Mouse (Mus musculus) macrophage (primary cell): Measurements from ENCODE around the gene Kank1. TPM values are rescaled to one million over a fixed set of nuclear protein-coding genes. Genes with fewer than 3 reads are reported as not detected.

Experiments
- H3K27ac ChIP-seq: fragments of 350-480 bp; formaldehyde crosslinking; 2 replicates; pipeline ENCODE4 v1.9.0; 2021
- H3K36me3 ChIP-seq: fragments of 350-480 bp; formaldehyde crosslinking; 2 replicates; pipeline ENCODE4 v1.9.0; 2021; ENCODE audit errors: inconsistent target
- H3K4me3 ChIP-seq: fragments of 350-480 bp; formaldehyde crosslinking; 2 replicates; pipeline ENCODE4 v1.9.0; 2021; ENCODE audit errors: inconsistent target
- H3K79me2 ChIP-seq: fragments of 350-480 bp; formaldehyde crosslinking; 2 replicates; pipeline ENCODE4 v1.9.0; 2021; ENCODE audit errors: inconsistent target
- WGBS: methylation state at CpG from one replicate; pipeline ENCODE4 v1.1.7; 2026; ENCODE audit warnings: inconsistent platforms; ENCODE audit not compliant: missing documents; 5-methylcytosine and 5-hydroxymethylcytosine counted together
- polyA plus RNA-seq: library from polyadenylated mRNA; stranded (reverse); fragments of 250-400 nt; gene quantifications from 3 replicates; pipeline ENCODE4 v1.2.4, GENCODE M21; 2018; ENCODE audit warnings: inconsistent platforms

Kank1 gene
- polyA plus RNA-seq, 1 experiment from 2014 or later = not detected

DNA sequence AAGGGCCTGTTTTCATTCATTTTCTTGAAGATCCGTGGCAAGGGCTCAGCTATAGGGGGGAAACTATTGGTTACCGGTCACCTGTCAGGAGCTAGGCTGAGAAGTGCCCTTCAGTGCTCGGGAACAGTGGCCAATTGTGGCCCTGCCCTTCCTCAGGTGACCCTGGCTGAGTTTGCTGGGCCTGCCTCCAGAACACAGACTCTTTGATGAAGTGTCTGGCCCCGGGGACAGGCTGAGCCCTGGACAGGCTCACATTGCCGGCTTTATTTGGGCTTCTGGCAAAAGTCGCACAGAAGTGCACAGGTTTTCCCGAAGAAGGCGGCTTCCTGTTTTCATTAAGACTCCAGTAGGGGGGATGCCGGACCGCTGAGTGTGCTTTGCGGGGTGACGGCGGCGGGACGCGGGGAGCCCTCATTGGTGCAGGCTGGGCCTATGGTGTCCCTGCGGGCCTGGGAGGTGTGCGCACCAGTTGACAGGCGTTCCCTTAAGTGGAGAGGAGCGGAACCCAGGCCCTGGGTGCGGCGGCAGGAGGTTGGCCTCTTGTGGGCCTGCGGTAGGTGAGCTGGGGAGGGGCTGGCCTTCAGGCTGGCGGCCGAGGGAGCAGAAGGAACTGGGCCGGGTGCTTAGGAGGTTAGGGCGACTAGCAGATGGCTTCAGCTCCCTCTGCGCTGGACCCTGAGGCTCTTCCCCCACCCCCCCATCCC lies 169.9 kb downstream of the Kank1 start:
- H3K4me3 ChIP-seq = no peak overlapping the region
- no peak overlapping the region for H3K27ac ChIP-seq
- H3K79me2 ChIP-seq = no peaks in the 10 kb centered on the region
- WGBS = 3% methylated on average over 28 of the region's 28 CpGs
- no peaks in the 10 kb centered on the region for H3K36me3 ChIP-seq

DNA sequence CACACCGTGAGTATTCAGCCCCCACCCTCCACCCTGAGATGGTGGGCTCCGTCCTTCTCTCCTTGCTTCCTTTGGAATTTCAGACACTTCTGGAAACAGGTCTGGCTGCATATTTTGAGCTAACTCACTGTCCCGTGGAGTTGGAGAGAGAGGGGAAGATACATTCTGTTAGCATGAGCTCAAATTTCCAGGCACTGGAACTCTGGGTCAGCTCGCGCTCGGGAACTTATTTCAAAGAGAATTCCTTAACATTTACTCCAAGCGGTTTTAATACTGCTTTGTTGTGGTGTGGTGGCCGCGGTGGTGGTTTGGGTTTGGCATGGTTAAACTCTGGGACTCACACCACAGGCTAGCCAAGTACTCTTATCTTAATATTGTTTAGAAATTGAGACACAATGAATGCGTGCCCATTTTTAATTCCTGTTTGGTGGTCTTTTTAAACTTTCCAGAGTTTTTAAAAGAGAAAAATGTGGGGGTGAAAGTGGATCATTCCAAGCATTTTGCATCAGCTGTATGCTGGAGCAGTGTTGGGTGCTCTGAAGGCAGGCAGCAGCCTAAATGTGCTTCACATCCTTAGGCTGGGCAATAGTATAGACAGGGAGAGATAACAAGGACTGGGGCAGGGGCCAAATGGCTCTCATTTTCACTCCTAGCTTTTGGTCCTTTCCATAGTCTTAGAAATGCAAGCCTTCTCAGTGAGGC lies 170.6 kb downstream of the Kank1 start:
- Histone ChIP-seq H3K79me2 (no peaks in the 10 kb centered on the region), H3K36me3 (no peaks in the 10 kb centered on the region), H3K4me3 (no peak overlapping the region), H3K27ac (no peak overlapping the region)
- 14% methylated on average over 10 of the region's 10 CpGs for WGBS

DNA sequence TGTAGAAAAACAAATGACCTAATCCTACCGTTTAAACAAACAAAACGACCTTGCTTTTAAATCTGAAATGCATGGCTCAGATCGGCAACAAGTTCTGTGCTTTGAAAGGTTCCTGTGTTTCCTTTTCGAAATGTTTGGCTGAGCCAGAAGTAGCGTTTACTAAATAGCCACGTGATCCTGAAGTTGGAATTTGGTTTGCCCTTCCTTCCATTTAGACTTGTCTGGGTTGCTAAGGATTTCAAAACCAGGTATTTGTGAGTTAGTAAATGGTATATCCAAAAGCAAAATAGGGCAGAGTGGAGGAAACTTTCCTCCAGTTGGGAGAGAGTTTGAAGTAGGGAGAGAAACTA lies 171.1 kb downstream of the Kank1 start:
- WGBS = 19% methylated on average over 6 of the region's 6 CpGs
- Histone ChIP-seq H3K36me3 (no peaks in the 10 kb centered on the region), H3K79me2 (no peaks in the 10 kb centered on the region), H3K4me3 (no peak overlapping the region), H3K27ac (no peak overlapping the region)

DNA sequence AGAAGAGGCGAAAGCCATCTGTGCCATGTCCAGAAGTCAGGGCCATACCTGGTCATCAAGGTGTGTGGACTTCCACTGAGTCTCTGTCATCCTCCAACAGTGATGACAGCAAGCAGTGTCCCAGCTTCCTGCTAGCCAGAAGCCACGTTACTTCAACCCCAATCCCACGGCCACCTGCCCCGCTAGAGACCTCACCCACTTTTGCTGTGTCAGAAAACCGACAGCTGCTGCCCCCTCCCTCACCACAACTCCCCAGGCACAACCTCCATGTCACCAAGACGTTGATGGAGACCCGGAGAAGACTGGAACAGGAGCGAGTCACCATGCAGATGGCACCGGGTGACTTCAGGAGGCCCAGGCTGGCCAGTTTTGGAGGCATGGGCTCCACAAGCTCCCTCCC lies 172.5 kb downstream of the Kank1 start:
- no peak overlapping the region for H3K27ac ChIP-seq
- no peaks in the 10 kb centered on the region for H3K36me3 ChIP-seq
- no peaks in the 10 kb centered on the region for H3K79me2 ChIP-seq
- H3K4me3 ChIP-seq = no peak overlapping the region
- WGBS = 84% methylated on average over 9 of the region's 9 CpGs

DNA sequence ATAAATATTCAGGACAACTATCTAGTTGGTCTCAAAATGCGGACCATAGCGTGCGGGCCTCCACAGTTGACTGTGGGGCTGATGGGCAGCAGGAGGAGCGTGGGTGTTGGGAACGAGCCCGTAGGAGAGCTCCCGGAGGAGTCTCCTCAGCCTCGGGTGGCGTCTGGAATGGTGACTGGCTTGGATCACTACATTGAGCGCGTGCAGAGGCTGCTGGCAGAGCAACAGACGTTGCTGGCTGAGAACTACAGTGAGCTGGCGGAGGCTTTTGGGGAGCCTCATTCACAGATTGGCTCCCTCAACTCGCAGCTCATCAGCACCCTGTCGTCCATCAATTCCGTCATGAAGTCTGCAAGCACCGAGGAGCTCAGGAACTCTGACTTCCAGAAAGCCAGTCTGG lies 174.6 kb downstream of the Kank1 start:
- Histone ChIP-seq H3K79me2 (no peaks in the 10 kb centered on the region), H3K4me3 (no peak overlapping the region), H3K36me3 (no peaks in the 10 kb centered on the region), H3K27ac (no peak overlapping the region)
- WGBS = 87% methylated on average over 17 of the region's 17 CpGs

DNA sequence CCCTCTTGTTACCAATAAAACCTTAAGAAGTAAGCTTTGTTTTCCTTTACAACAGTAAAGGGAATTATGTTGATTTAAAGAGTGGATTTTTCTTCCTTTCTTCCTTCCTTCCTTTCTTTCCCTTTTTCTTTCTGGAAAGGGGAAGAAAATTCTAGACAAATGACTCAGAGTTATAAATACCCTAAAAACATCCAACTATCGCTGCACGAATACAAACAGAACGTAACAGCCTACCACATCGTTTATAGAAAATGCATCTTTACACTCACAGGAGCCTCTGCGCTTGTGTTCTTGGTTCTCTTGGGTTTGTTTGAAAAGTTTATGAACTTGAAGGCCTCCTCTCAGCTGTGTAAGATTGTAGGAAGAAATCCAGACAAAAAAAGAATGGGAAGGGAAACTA lies 178.7 kb downstream of the Kank1 start:
- no peak overlapping the region for H3K27ac ChIP-seq
- no peaks in the 10 kb centered on the region for H3K36me3 ChIP-seq
- WGBS = 67% methylated on average over 5 of the region's 5 CpGs
- H3K4me3 ChIP-seq = no peak overlapping the region
- H3K79me2 ChIP-seq = no peaks in the 10 kb centered on the region

DNA sequence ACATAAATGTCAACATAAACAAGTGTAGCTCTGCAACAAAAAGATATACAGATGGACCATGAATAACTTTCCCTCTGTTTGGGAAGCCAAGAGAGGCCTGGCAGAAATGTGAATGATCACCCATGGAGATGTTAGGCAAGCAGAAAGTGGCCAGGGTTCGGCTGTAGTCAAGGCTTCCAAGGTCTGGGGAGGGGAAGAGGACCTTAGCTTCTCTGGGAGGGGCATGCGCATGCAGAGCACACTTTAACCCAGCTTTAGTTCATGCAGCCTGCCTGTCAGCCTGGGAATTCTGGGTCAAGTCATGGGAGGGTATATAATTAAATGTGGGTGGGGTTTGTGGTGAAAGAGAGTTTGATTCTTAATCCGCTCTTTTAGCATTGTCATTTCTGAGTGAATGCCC lies 180.9 kb downstream of the Kank1 start:
- Histone ChIP-seq H3K79me2 (no peaks in the 10 kb centered on the region), H3K27ac (no peak overlapping the region), H3K36me3 (no peaks in the 10 kb centered on the region), H3K4me3 (no peak overlapping the region)
- WGBS = 90% methylated on average over 3 of the region's 3 CpGs

DNA sequence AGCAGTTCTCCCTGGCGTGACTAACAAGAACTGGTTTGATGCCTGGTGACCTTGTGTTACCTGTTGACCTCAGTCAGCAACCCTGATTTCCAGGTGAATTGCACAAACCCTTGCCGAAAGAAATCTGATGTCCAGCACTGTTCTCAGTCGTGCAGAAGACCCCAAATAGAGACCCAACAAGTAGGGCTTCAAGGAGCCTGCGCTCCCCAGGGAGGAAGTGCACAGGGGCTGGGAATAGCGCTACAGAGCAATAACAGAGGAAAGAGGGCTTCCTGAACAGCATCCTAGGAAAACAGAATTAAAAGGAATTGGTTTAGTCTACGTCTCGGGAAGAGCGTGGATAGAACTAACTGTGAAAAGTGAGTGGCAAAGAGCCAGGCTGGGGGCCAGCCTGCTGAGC lies 183.2 kb downstream of the Kank1 start:
- Histone ChIP-seq H3K79me2 (no peaks in the 10 kb centered on the region), H3K27ac (no peak overlapping the region)
- 71% methylated on average over 8 of the region's 8 CpGs for WGBS

DNA sequence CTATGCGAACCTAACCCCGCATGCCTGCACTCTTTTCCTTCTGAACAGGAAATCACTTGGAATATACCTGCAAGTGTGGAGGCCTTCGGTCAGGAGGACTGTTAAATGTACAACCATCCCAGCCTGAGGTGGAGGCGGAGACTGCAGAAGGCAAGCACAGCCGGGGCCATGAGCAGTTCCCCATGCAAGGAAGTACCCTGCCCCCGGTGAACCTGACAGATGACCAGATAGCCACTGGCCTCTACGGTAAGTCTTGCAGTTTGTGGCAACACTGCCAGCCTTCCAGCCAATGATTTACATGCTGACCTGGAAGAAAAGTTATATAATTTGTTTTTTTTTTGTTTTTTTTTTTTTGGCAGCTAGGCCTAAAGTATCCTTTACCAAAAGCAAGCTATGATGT lies 185.3 kb downstream of the Kank1 start:
- H3K4me3 ChIP-seq = no peak overlapping the region
- WGBS = 79% methylated on average over 7 of the region's 7 CpGs

More for the DNA sequence above, 183.2 kb downstream of the Kank1 start:
- H3K4me3 ChIP-seq = no peak overlapping the region
- no peaks in the 10 kb centered on the region for H3K36me3 ChIP-seq

DNA sequence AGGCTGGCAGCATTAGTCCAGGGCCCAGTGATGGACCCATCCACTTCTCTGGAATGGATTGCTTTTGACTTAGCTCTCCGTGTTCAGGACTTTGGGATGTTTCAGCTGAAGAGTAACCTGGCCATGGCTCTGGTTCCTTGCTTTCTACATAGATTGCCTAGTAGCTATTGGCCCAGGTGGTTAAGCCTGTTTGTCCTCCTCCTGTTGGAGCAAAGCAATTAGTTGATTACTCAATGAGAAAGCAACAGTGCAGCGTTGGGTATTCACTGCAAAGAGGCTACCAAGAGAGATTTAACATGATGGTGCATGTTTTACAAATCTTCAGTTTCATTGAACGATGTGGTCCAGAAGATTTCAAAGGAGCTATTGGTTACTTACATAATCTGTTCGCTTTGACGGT lies 186.6 kb downstream of the Kank1 start:
- Histone ChIP-seq H3K36me3 (no peaks in the 10 kb centered on the region), H3K27ac (no peak overlapping the region), H3K79me2 (no peaks in the 10 kb centered on the region), H3K4me3 (no peak overlapping the region)
- 87% methylated on average over 5 of the region's 5 CpGs for WGBS

More for the DNA sequence above, 185.3 kb downstream of the Kank1 start:
- Histone ChIP-seq H3K36me3 (no peaks in the 10 kb centered on the region), H3K79me2 (no peaks in the 10 kb centered on the region), H3K27ac (no peak overlapping the region)

DNA sequence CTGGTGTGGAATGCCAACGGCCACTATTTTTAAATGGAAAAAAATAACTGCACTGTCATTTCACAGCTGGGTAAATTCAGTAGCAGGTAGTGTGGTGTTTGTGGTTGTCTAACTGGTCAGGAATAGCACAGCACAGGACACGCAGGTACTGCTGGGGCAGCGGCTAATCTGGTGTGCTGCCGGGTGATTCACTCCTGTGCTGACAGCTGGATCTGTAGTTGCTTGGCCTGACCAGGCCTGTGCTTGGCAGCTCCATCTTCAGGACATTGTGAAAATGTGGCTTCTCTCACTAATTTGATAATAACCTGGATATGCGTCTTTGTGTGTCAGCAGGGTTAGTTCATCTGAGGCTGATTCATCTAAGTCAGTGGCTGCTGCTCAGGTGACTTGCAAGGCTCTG lies 189.7 kb downstream of the Kank1 start:
- H3K27ac ChIP-seq = no peak overlapping the region
- H3K36me3 ChIP-seq = no peaks in the 10 kb centered on the region
- H3K4me3 ChIP-seq = no peak overlapping the region
- WGBS = 92% methylated on average over 5 of the region's 5 CpGs
- H3K79me2 ChIP-seq = no peaks in the 10 kb centered on the region

DNA sequence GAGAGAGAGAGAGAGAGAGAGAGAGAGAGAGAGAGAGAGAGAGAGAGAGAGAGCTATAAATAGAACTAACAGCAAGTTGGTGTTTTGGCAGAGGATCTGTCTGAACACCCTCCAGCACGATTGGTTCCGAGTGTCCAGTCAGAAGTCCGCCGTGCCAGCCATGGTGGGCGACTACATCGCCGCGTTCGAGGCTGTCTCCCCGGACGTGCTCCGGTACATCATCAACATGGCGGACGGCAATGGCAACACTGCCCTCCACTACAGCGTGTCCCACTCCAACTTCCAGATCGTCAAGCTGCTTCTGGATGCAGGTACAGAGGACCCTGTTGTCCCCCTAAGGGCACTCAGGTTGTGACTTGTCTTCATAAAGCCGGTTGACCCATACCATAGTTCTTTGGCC lies 191.1 kb downstream of the Kank1 start:
- Histone ChIP-seq H3K27ac (no peak overlapping the region), H3K4me3 (no peak overlapping the region), H3K79me2 (no peaks in the 10 kb centered on the region), H3K36me3 (no peaks in the 10 kb centered on the region)
- 94% methylated on average over 17 of the region's 17 CpGs for WGBS

DNA sequence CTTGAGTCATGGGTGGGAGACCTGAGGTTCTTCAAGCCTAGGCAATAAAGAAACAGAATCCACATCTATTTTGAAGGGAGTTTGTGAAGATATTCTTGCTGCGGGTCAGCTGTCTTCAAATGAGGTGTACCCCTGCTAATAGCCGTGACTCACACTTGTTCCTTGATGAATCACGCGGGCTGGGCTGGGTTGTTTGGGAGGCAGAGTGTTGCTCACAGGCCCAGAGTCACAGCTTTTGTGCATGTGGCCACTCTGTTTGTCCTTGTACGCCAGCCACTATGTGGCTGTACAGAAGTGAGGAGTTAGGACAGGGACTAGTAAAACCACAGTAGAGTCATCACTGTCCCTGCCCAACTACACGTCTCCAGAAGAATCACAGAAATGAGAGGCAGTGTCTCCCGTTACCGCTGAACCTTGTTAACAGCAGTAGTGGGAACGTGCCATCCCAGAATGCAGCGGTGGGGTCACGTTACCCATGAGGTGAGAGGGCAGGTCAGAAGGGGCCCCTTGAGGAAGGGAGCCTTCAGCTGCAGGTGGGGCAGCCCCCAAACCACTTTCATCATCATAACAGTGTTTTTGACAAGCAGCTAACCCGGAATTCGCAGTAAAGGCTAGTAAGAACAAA lies 191.7 kb downstream of the Kank1 start:
- Histone ChIP-seq H3K4me3 (no peak overlapping the region), H3K79me2 (no peaks in the 10 kb centered on the region), H3K27ac (no peak overlapping the region), H3K36me3 (no peaks in the 10 kb centered on the region)
- WGBS = 89% methylated on average over 13 of the region's 13 CpGs

DNA sequence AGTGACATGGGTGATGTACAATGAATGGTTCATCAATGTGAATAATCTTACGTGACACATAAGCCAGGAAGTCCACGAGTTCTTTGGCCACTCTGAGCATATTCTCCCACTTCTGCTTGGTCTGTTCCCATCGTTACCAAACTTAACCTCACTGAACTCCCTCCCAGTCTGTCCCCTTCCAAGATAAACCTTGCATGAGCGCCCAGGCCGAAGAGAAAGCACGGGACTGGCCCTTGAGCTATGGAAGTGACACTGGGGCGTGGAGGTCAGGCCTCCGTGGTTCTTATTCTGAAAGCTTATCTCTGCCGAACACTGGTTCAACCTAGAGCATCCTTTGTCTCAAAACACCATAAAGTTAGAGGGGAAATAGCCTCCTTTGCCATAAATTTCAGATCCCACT lies 194.7 kb downstream of the Kank1 start:
- H3K4me3 ChIP-seq = no peak overlapping the region
- no peaks in the 10 kb centered on the region for H3K36me3 ChIP-seq
- H3K79me2 ChIP-seq = no peaks in the 10 kb centered on the region
- 62% methylated on average over 9 of the region's 9 CpGs for WGBS
- H3K27ac ChIP-seq = no peak overlapping the region

DNA sequence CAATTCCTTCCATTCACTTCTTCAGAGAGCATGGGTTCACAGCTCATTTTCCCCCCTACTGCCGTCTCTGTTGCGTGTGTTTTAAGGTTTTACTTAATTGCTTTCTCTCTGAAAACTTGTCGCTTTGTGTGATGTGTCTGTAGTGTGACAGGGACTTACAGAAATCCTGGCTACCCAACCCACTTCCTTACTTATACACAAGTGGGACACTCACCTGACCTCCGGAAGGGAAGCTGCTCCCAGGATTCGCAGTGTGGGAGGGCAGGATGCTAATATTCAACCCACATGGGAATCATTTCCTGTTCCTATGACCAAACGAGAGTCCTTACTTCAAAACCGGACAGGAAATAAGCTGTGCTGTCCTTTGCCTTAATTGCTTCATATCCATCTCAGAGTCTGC lies 195.1 kb downstream of the Kank1 start:
- no peak overlapping the region for H3K27ac ChIP-seq
- H3K79me2 ChIP-seq = no peaks in the 10 kb centered on the region
- H3K36me3 ChIP-seq = no peaks in the 10 kb centered on the region
- no peak overlapping the region for H3K4me3 ChIP-seq
- WGBS = 61% methylated on average over 7 of the region's 7 CpGs
